ENCODE assay signal across 30 mouse cellular contexts in genomic region chr11:6308181-6308580, GRCm38 (mm10). TPM values are rescaled to one million over a fixed set of nuclear protein-coding genes. Genes with fewer than 3 reads are reported as not detected.
A peak's percentile ranks its signal among the peaks of the same experiment; 100 is the strongest.
DNase-seq lines count a peak whose midpoint lies in the region; ATAC-seq and TF ChIP-seq lines count a peak whose summit lies in the region.
"Had no signal": no experiment of that assay in that cellular context is flagged by ENCODE, and none has a peak within 500 bp of the region (broad histone marks: within the 10 kb centered on the region; RNA-seq: fewer than 3 reads in every experiment).

No protein-coding gene starts in this region.

- H3ac ChIP-seq in myocyte (ENCODE audit: control insufficient read depth, insufficient read length) = no peak overlapping the region

- 79% methylated on average over 4 of the region's 4 CpGs for WGBS in intestine, embryonic 15.5 days
- 85% methylated on average over 4 of the region's 4 CpGs for WGBS in kidney, postnatal 0 days
- 96% methylated on average over 4 of the region's 4 CpGs for WGBS in neural tube, embryonic 15.5 days

- H3K9me3 ChIP-seq in intestine, embryonic 15.5 days = no peaks in the 10 kb centered on the region
- no peaks in the 10 kb centered on the region for H3K9me3 ChIP-seq in kidney, postnatal 0 days (replicated peaks; ENCODE audit: low read length)
- no peaks in the 10 kb centered on the region for H3K9me3 ChIP-seq in neural tube, embryonic 15.5 days (replicated peaks)
- H3K9me3 ChIP-seq: embryonic facial prominence, embryonic 12.5 days; forebrain, embryonic 10.5 days; forebrain, embryonic 15.5 days; heart, embryonic 12.5 days; liver, embryonic 13.5 days; midbrain, embryonic 13.5 days had no signal

- no peak overlapping the region for H3K9ac ChIP-seq in intestine, embryonic 15.5 days
- H3K9ac ChIP-seq in kidney, postnatal 0 days (ENCODE audit: low read depth, low read length) = no peak overlapping the region
- no peak overlapping the region for H3K9ac ChIP-seq in neural tube, embryonic 15.5 days (replicated peaks)
- H3K9ac ChIP-seq: embryonic facial prominence, embryonic 12.5 days; forebrain, embryonic 15.5 days; heart, embryonic 12.5 days; hindbrain, embryonic 14.5 days; liver, embryonic 13.5 days; midbrain, embryonic 13.5 days had no signal

- DNase-seq in kidney, adult 18-20 months = peak; percentile 28
- no peak for DNase-seq in kidney, postnatal 10 days
- no peak for DNase-seq in kidney, postnatal 0 days (ENCODE audit: low spot score)
- DNase-seq in cerebellum, postnatal 4 days (ENCODE audit: low spot score in 2 of 2) = no peak
- DNase-seq: adrenal gland, postnatal 14 days; cerebellum, adult 11 months; cerebellum, adult 9-10 months; cerebellum, postnatal 36 days; embryo, embryonic 11 days; heart, adult 2 months; heart, postnatal 4 days; layer of hippocampus, postnatal 36 days; left cerebral cortex, postnatal 4 days; liver, embryonic 13.5 days; lung, adult 2 months; lung, postnatal 10 days; right cerebral cortex, adult 18-20 months; right cerebral cortex, postnatal 4 days had no signal

- no peak overlapping the region for H3K4me3 ChIP-seq in intestine, embryonic 15.5 days (replicated peaks)
- no peak overlapping the region for H3K4me3 ChIP-seq in kidney, postnatal 0 days (replicated peaks; ENCODE audit: low read depth, low read length)
- no peak overlapping the region for H3K4me3 ChIP-seq in myocyte
- H3K4me3 ChIP-seq in neural tube, embryonic 15.5 days (replicated peaks) = no peak overlapping the region
- H3K4me3 ChIP-seq: embryonic facial prominence, embryonic 12.5 days; forebrain, embryonic 10.5 days; forebrain, embryonic 15.5 days; heart, adult 2 months; heart, embryonic 12.5 days; liver, embryonic 13.5 days; midbrain, embryonic 13.5 days had no signal

- H3K36me3 ChIP-seq in intestine, embryonic 15.5 days = peaks cover 13% of the 10 kb centered on the region
- peaks cover 7% of the 10 kb centered on the region for H3K36me3 ChIP-seq in kidney, postnatal 0 days (ENCODE audit: insufficient read depth, low read length)
- peaks cover 9% of the 10 kb centered on the region for H3K36me3 ChIP-seq in myocyte (ENCODE audit: control insufficient read depth, insufficient read depth)
- peaks cover 45% of the 10 kb centered on the region for H3K36me3 ChIP-seq in neural tube, embryonic 15.5 days

- H3K4me1 ChIP-seq in intestine, embryonic 15.5 days (replicated peaks) = 0 out of 2 replicates have a peak, but pooled peaks cover 3% of the 10 kb centered on the region
- H3K4me1 ChIP-seq in kidney, postnatal 0 days (replicated peaks; ENCODE audit: insufficient read depth, low read length) = no peaks in the 10 kb centered on the region
- no peaks in the 10 kb centered on the region for H3K4me1 ChIP-seq in neural tube, embryonic 15.5 days
- H3K4me1 ChIP-seq: embryonic facial prominence, embryonic 12.5 days; forebrain, embryonic 10.5 days; forebrain, embryonic 15.5 days; heart, embryonic 12.5 days; liver, embryonic 13.5 days; midbrain, embryonic 13.5 days had no signal

- TF ChIP-seq CTCF in kidney, postnatal 0 days (IDR thresholded peaks at IDR 0.05; ENCODE audit: low read depth) = no peak

- TF ChIP-seq POLR2A in myocyte (IDR thresholded peaks at IDR 0.05; ENCODE audit: insufficient read length, low read depth) = no peak

- peak overlapping the region; percentile 67; the same call in 1 of the 2 replicates for H3K27ac ChIP-seq in intestine, embryonic 15.5 days
- no peak overlapping the region for H3K27ac ChIP-seq in kidney, postnatal 0 days
- no peak overlapping the region for H3K27ac ChIP-seq in neural tube, embryonic 15.5 days (replicated peaks)
- H3K27ac ChIP-seq: embryonic facial prominence, embryonic 12.5 days; forebrain, embryonic 10.5 days; forebrain, embryonic 15.5 days; heart, adult 2 months; hindbrain, embryonic 14.5 days; liver, embryonic 13.5 days; macrophage; midbrain, embryonic 13.5 days had no signal

- H3K27me3 ChIP-seq in intestine, embryonic 15.5 days (replicated peaks) = no peaks in the 10 kb centered on the region
- no peaks in the 10 kb centered on the region for H3K27me3 ChIP-seq in kidney, postnatal 0 days (ENCODE audit: insufficient read depth, low read length)
- no peaks in the 10 kb centered on the region for H3K27me3 ChIP-seq in myocyte (ENCODE audit: control insufficient read depth, insufficient read depth, insufficient read length)
- H3K27me3 ChIP-seq in neural tube, embryonic 15.5 days (replicated peaks) = no peaks in the 10 kb centered on the region
- H3K27me3 ChIP-seq: embryonic facial prominence, embryonic 12.5 days; forebrain, embryonic 15.5 days; heart, embryonic 12.5 days; liver, embryonic 13.5 days; midbrain, embryonic 13.5 days had no signal

- H3K4me2 ChIP-seq in intestine, embryonic 15.5 days (replicated peaks) = no peak overlapping the region
- no peak overlapping the region for H3K4me2 ChIP-seq in kidney, postnatal 0 days (ENCODE audit: low read length)
- H3K4me2 ChIP-seq in myocyte (ENCODE audit: low read depth) = no peak overlapping the region
- no peak overlapping the region for H3K4me2 ChIP-seq in neural tube, embryonic 15.5 days
- H3K4me2 ChIP-seq: embryonic facial prominence, embryonic 12.5 days; forebrain, embryonic 15.5 days; heart, embryonic 12.5 days; hindbrain, embryonic 14.5 days; liver, embryonic 13.5 days; midbrain, embryonic 13.5 days had no signal

- peak; percentile 88 for ATAC-seq in intestine, embryonic 15.5 days
- peak; percentile 72 for ATAC-seq in kidney, postnatal 0 days (replicated peaks; ENCODE audit: low FRiP score, low read depth)
- ATAC-seq in neural tube, embryonic 15.5 days (ENCODE audit: low FRiP score) = no peak
- ATAC-seq in inflammation-experienced regulatory T-cells, adult 6 months = no peak
- ATAC-seq: CD4-positive, CD25-positive, alpha-beta regulatory T cell, adult 4 months; forebrain, embryonic 15.5 days; midbrain, embryonic 13.5 days had no signal

- H3K79me2 ChIP-seq in myocyte (ENCODE audit: control insufficient read depth, insufficient read depth) = peaks cover 3% of the 10 kb centered on the region

TF ChIP-seq in myocyte, 11 proteins besides CTCF, POLR2A, EP300 and RAD21:
- TF ChIP-seq MYOD1 (IDR thresholded peaks at IDR 0.05; ENCODE audit: control insufficient read depth in 1 of 3, insufficient read length in 2 of 3, low read depth in 2 of 3) (peak in 2 of 3 experiments; percentile 5 to 13), CEBPB (IDR thresholded peaks at IDR 0.05; ENCODE audit: insufficient read depth, poor library complexity, severe bottlenecking) (no peak)

RNA-seq across cellular contexts. Expression of gene Ogdh, which starts 16.7 kb away (rescaled TPM):
- 134 and 144 TPM in 2 replicates for polyA plus RNA-seq in intestine, embryonic 15.5 days (2015; fragmentation: Nextera tagmentation; extraction: Ambion mirVana)
- polyA plus RNA-seq in kidney, postnatal 0 days (2015; fragmentation: Nextera tagmentation; extraction: Ambion mirVana) = 125 and 138 TPM in 2 replicates
- 127 TPM for polyA plus RNA-seq in myocyte (2012; fragmentation: generic; extraction: Trizol)
- 129 and 135 TPM in 2 replicates for polyA plus RNA-seq in neural tube, embryonic 15.5 days (2015; fragmentation: Nextera tagmentation; extraction: Ambion mirVana)
- 100 to 1,000 TPM; 132 to 161 (median 134) TPM for polyA plus RNA-seq in inflammation-experienced regulatory T-cells, adult 6 months (2017; shearing (Covaris generic))

RNA-seq across cellular contexts. Expression of gene Tmed4, which starts 33.5 kb away (rescaled TPM):
- polyA plus RNA-seq in intestine, embryonic 15.5 days (2015; fragmentation: Nextera tagmentation; extraction: Ambion mirVana) = 129 and 137 TPM in 2 replicates
- polyA plus RNA-seq in kidney, postnatal 0 days (2015; fragmentation: Nextera tagmentation; extraction: Ambion mirVana) = 163 and 168 TPM in 2 replicates
- polyA plus RNA-seq in myocyte (2012; fragmentation: generic; extraction: Trizol) = 66.9 TPM
- polyA plus RNA-seq in neural tube, embryonic 15.5 days (2015; fragmentation: Nextera tagmentation; extraction: Ambion mirVana) = 110 and 114 TPM in 2 replicates
- polyA plus RNA-seq in inflammation-experienced regulatory T-cells, adult 6 months (2017; shearing (Covaris generic)) = 10 to 100 TPM; 53.4 to 93.7 (median 81.4) TPM

RNA-seq across cellular contexts. Expression of gene Ddx56, which starts 40.6 kb away (rescaled TPM):
- 100 and 106 TPM in 2 replicates for polyA plus RNA-seq in intestine, embryonic 15.5 days (2015; fragmentation: Nextera tagmentation; extraction: Ambion mirVana)
- 73.2 and 75.3 TPM in 2 replicates for polyA plus RNA-seq in kidney, postnatal 0 days (2015; fragmentation: Nextera tagmentation; extraction: Ambion mirVana)
- 55.7 TPM for polyA plus RNA-seq in myocyte (2012; fragmentation: generic; extraction: Trizol)
- 70.7 and 77.2 TPM in 2 replicates for polyA plus RNA-seq in neural tube, embryonic 15.5 days (2015; fragmentation: Nextera tagmentation; extraction: Ambion mirVana)
- 100 to 1,000 TPM in 1 of 3 experiments, 10 to 100 TPM in 2; 58.0 to 107 (median 96.8) TPM for polyA plus RNA-seq in inflammation-experienced regulatory T-cells, adult 6 months (2017; shearing (Covaris generic))

Comparison
In these comparisons a context has a peak if more than half of its experiments do, and no peak if none do; other contexts are left out.
1. ATAC-seq: peak in intestine, embryonic 15.5 days (single experiment) and kidney, postnatal 0 days (single experiment); none in neural tube, embryonic 15.5 days (single experiment) and inflammation-experienced regulatory T-cells, adult 6 months (single experiment).